Mouse (Mus musculus): ENCODE results near the gene Orc1. TPM values are rescaled to one million over a fixed set of nuclear protein-coding genes. Genes with fewer than 3 reads are reported as not detected.

Gene Orc1
- 43.3 and 44.5 TPM in 2 replicates for total RNA-seq (2012; rRNA removed)

DNA sequence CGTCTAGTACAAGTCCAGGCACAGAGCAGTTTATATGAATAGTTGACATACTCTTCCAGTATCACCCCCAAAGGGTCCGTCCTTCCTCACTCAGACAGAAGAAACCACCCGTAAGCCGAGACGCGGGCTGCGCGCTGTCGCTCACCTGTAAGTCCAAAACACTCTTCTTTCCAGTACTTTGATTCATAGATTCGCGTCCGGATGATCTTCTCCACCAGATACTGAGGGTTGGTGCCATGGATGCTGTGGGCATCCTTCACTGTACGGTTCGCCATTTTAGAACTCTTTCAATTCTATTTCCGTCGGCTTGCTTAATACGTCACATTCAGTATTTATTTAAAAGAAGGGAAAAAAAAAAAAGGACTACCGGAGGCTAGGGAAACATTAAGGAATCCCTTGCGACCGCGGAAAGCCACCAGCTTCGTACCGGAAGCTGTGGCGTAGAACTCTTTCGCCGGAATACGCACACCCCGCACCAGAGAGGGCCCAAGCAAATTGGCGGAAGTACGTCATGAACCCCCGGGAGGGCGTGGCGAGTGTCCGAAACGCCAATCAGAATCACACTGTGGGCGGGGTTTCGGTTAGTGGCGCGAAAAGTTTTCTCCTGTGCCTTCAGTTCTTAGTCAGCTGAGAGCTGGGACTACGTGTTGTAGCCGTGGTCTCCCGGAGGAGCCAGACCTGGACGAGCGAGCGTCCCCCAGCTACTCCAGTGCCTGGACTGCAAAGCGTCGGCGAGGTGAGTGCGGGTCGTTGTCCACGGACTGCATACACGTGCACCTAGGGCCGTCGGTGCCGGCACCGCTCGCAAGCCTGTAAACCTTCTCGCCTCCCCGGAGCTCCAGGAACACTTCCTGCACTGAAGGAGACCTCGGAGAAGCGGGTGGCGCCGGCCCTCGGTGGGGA lies at the start of gene Orc1, which contains the start of gene Prpf38a:
Gene Orc1, plus strand, starts transcription at position 584 of the 903 bp plus-strand sequence.
Gene Prpf38a, minus strand, starts transcription at position 497 of the 903 bp plus-strand sequence.
- H3K4me3 ChIP-seq (ENCODE audit: insufficient read depth in 1 of 2, low read depth in 1 of 2, low read length in 2 of 2, poor library complexity in 1 of 2, severe bottlenecking in 1 of 2), result peak within 1 kb of the TSS; percentile 85 to 94
- in situ Hi-C loops (cut with MboI; ENCODE audit: low sequenced_read_pairs in 2 of 2, unreplicated experiment in 2 of 2), result no loop called here
- TF ChIP-seq ZC3H11A (IDR thresholded peaks at IDR 0.05; ENCODE audit: borderline replicate concordance, low read depth, low read length) (no peak), ZNF384 (IDR thresholded peaks at IDR 0.05; ENCODE audit: low read depth, low read length) (peak; percentile 82), MAFK (IDR thresholded peaks at IDR 0.05; ENCODE audit: insufficient read depth, low read depth, low read length) (no peak), HCFC1 (IDR thresholded peaks at IDR 0.05; ENCODE audit: borderline replicate concordance, insufficient read depth, low read length) (peak; percentile 14; the same call in 1 of the 2 replicates), CHD2 (IDR thresholded peaks at IDR 0.05; ENCODE audit: low read depth, low read length) (peak; percentile 15; the same call in 1 of the 2 replicates)
- H3K9me3 ChIP-seq (ENCODE audit: control insufficient read depth, insufficient read depth, low read depth, low read length), result no peaks in the 10 kb centered on the region
- peaks cover 7% of the 10 kb centered on the region for H3K36me3 ChIP-seq (ENCODE audit: control insufficient read depth, insufficient read depth, low read length, poor library complexity, severe bottlenecking)
- H3K27ac ChIP-seq (ENCODE audit: insufficient read depth, low read depth, low read length, poor library complexity, severe bottlenecking), result peak within 1 kb of the TSS; percentile 80
- H3K9ac ChIP-seq (ENCODE audit: insufficient read depth, low read depth, low read length, poor library complexity, severe bottlenecking), result peak within 1 kb of the TSS; percentile 96
- H3K4me1 ChIP-seq (ENCODE audit: control insufficient read depth in 2 of 2, insufficient read depth in 2 of 2, low read length in 2 of 2, poor library complexity in 1 of 2), result peaks cover 2% of the 10 kb centered on the region in 2 experiments; a peak in 1 of 4 replicates
- peak; percentile 98 for DNase-seq (ENCODE audit: low read depth, low spot score)

DNA sequence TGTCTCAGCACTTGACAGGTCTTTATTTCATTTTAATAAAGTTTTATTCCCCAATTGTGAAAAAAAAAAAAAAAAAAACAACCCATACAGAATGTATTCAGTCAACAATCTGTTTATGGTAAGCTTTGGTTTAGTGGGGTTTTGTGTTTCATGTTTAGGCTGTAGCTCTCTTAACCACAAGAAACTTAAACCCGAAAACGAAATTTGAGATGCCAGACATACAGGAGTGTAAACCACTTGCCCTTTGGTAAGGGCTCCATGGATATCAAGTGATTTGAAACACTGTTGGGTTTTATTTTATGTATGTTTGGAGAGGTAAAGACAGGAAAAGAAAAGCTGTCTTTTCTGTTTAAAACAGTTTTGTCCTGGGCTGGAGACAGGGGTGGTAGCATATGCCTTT lies 39.5 kb upstream of the Orc1 start:
- TF ChIP-seq HCFC1 (IDR thresholded peaks at IDR 0.05; ENCODE audit: borderline replicate concordance, insufficient read depth, low read length) (no peak), CHD2 (IDR thresholded peaks at IDR 0.05; ENCODE audit: low read depth, low read length) (no peak), ZNF384 (IDR thresholded peaks at IDR 0.05; ENCODE audit: low read depth, low read length) (peak; percentile 79), ZC3H11A (IDR thresholded peaks at IDR 0.05; ENCODE audit: borderline replicate concordance, low read depth, low read length) (no peak)
- Histone ChIP-seq H3K27ac (ENCODE audit: insufficient read depth, low read depth, low read length, poor library complexity, severe bottlenecking) (no peak overlapping the region), H3K9me3 (ENCODE audit: control insufficient read depth, insufficient read depth, low read depth, low read length) (no peaks in the 10 kb centered on the region), H3K9ac (ENCODE audit: insufficient read depth, low read depth, low read length, poor library complexity, severe bottlenecking) (no peak overlapping the region), H3K4me3 (ENCODE audit: insufficient read depth in 1 of 2, low read depth in 1 of 2, low read length in 2 of 2, poor library complexity in 1 of 2, severe bottlenecking in 1 of 2) (no peak overlapping the region), H3K36me3 (ENCODE audit: control insufficient read depth, insufficient read depth, low read length, poor library complexity, severe bottlenecking) (no peaks in the 10 kb centered on the region; the same call in 1 of the 2 replicates), H3K4me1 (ENCODE audit: control insufficient read depth in 2 of 2, insufficient read depth in 2 of 2, low read length in 2 of 2, poor library complexity in 1 of 2) (no peaks in the 10 kb centered on the region)
- in situ Hi-C loops (cut with MboI; ENCODE audit: low sequenced_read_pairs in 2 of 2, unreplicated experiment in 2 of 2), result no loop called here
- no peak for DNase-seq (ENCODE audit: low read depth, low spot score)

DNA sequence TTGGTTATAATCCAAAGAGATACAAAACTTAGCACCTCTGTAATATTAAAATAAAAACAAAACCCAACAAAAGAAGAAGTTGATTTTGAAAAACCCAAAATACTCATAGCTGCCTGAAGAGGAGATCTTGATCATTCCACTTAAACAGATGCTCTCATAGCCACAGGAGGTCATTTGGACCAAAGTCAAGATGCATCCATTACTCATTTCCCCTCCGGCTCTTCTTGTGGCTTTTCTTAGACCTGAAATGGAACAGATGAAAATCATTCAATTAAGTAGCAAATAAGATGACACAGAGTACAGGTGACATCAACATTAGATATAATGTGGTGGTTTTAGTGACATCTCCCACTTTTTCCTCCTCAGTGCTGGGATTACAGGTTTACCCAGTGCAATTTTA lies 14.2 kb upstream of the Orc1 start:
- Histone ChIP-seq H3K36me3 (ENCODE audit: control insufficient read depth, insufficient read depth, low read length, poor library complexity, severe bottlenecking) (peaks cover 21% of the 10 kb centered on the region), H3K27ac (ENCODE audit: insufficient read depth, low read depth, low read length, poor library complexity, severe bottlenecking) (no peak overlapping the region), H3K9me3 (ENCODE audit: control insufficient read depth, insufficient read depth, low read depth, low read length) (no peaks in the 10 kb centered on the region), H3K4me1 (ENCODE audit: control insufficient read depth in 2 of 2, insufficient read depth in 2 of 2, low read length in 2 of 2, poor library complexity in 1 of 2) (no peaks in the 10 kb centered on the region), H3K4me3 (ENCODE audit: insufficient read depth in 1 of 2, low read depth in 1 of 2, low read length in 2 of 2, poor library complexity in 1 of 2, severe bottlenecking in 1 of 2) (no peak overlapping the region), H3K9ac (ENCODE audit: insufficient read depth, low read depth, low read length, poor library complexity, severe bottlenecking) (no peak overlapping the region)
- no peak for TF ChIP-seq MAFK (IDR thresholded peaks at IDR 0.05; ENCODE audit: insufficient read depth, low read depth, low read length)
- no peak for DNase-seq (ENCODE audit: low read depth, low spot score)
- in situ Hi-C loops (cut with MboI; ENCODE audit: low sequenced_read_pairs in 2 of 2, unreplicated experiment in 2 of 2), result no loop called here

DNA sequence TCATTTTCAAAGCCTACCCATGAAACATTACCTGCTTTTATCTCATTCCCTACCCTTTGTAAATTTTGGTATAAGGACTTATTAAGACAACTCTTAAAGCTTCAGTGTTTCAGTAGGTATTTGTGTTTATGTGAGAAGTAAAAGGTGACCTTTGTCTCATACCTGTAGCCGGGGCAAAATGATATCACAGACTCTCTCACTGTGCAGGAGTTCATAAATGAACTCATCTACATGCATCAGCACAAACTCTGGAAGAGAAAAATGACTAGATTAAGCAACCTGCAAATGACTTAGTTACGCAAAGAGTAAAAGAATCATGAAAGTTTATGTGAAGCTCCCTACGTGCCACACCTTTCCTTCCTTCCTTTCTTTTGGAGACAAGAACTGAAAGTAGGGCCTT lies 6.6 kb upstream of the Orc1 start:
- in situ Hi-C loops (cut with MboI; ENCODE audit: low sequenced_read_pairs in 2 of 2, unreplicated experiment in 2 of 2), result no loop called here
- Histone ChIP-seq H3K9me3 (ENCODE audit: control insufficient read depth, insufficient read depth, low read depth, low read length) (no peaks in the 10 kb centered on the region), H3K4me3 (ENCODE audit: insufficient read depth in 1 of 2, low read depth in 1 of 2, low read length in 2 of 2, poor library complexity in 1 of 2, severe bottlenecking in 1 of 2) (no peak overlapping the region), H3K36me3 (ENCODE audit: control insufficient read depth, insufficient read depth, low read length, poor library complexity, severe bottlenecking) (peaks cover 16% of the 10 kb centered on the region), H3K4me1 (ENCODE audit: control insufficient read depth in 2 of 2, insufficient read depth in 2 of 2, low read length in 2 of 2, poor library complexity in 1 of 2) (peaks cover 0 to 2% of the 10 kb centered on the region in 2 experiments; a peak in 1 of 4 replicates), H3K9ac (ENCODE audit: insufficient read depth, low read depth, low read length, poor library complexity, severe bottlenecking) (no peak overlapping the region), H3K27ac (ENCODE audit: insufficient read depth, low read depth, low read length, poor library complexity, severe bottlenecking) (no peak overlapping the region)
- TF ChIP-seq HCFC1 (IDR thresholded peaks at IDR 0.05; ENCODE audit: borderline replicate concordance, insufficient read depth, low read length), result no peak
- TF ChIP-seq ZNF384 (IDR thresholded peaks at IDR 0.05; ENCODE audit: low read depth, low read length), result no peak
- no peak for TF ChIP-seq MAFK (IDR thresholded peaks at IDR 0.05; ENCODE audit: insufficient read depth, low read depth, low read length)
- no peak for TF ChIP-seq CHD2 (IDR thresholded peaks at IDR 0.05; ENCODE audit: low read depth, low read length)
- no peak for TF ChIP-seq ZC3H11A (IDR thresholded peaks at IDR 0.05; ENCODE audit: borderline replicate concordance, low read depth, low read length)
- DNase-seq (ENCODE audit: low read depth, low spot score), result no peak

All from ES-E14 (cell line).